Comparison of ENCODE assay signal across 11 mouse cellular contexts in the genomic region with DNA sequence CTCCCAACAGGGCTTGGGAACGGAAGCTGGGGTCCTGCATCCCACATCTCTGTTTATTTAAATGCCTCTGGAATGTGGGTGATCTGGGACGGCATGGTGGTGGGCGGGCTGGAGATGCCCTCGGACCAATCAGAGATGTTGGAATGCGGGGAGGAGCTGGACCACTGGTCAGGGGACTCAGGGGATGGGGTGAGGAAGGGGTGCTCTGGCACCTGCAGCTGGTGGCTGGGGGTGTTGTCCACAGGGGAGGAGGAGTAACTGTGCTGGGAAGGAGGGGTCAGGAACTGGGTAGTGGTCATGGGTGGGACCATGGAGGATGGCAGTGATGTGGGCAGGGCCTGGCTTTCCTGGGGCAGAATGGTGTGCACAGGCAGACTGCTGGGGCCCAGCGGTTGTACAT. TPM values are rescaled to one million over a fixed set of nuclear protein-coding genes. Genes with fewer than 3 reads are reported as not detected.
DNase-seq lines count a peak whose midpoint lies in the region; ATAC-seq and TF ChIP-seq lines count a peak whose summit lies in the region.
"Had no signal": no experiment of that assay in that cellular context is flagged by ENCODE, and none has a peak within 500 bp of the region (broad histone marks: within the 10 kb centered on the region; RNA-seq: fewer than 3 reads in every experiment).

No protein-coding gene starts in this region.

- no peak for DNase-seq in hindbrain, embryonic 14.5 days (ENCODE audit: low spot score)
- peak; percentile 50 for DNase-seq in embryo, embryonic 11 days
- peak; percentile 68 for DNase-seq in kidney, postnatal 0 days (ENCODE audit: low spot score)
- DNase-seq in adrenal gland, adult 2 months, result no peak
- DNase-seq in adrenal gland, adult 8-10 months, result no peak
- DNase-seq: gastrocnemius, postnatal 10 days; left cerebral cortex, postnatal 4 days had no signal

- H3K4me2 ChIP-seq in hindbrain, embryonic 12.5 days (replicated peaks), result no peak overlapping the region
- no peak overlapping the region for H3K4me2 ChIP-seq in hindbrain, embryonic 14.5 days (replicated peaks)
- no peak overlapping the region for H3K4me2 ChIP-seq in kidney, postnatal 0 days (ENCODE audit: low read length)
- no peak overlapping the region for H3K4me2 ChIP-seq in midbrain, embryonic 13.5 days (replicated peaks)

- H3K4me1 ChIP-seq in hindbrain, embryonic 12.5 days, result peaks cover 8% of the 10 kb centered on the region; the same call in 1 of the 2 replicates
- no peaks in the 10 kb centered on the region for H3K4me1 ChIP-seq in hindbrain, embryonic 14.5 days (replicated peaks; ENCODE audit: control insufficient read depth, insufficient read depth, low read length)
- peaks cover 20% of the 10 kb centered on the region for H3K4me1 ChIP-seq in kidney, postnatal 0 days (replicated peaks; ENCODE audit: insufficient read depth, low read length)
- H3K4me1 ChIP-seq in midbrain, embryonic 13.5 days (replicated peaks), result peaks cover 18% of the 10 kb centered on the region

- WGBS in hindbrain, embryonic 12.5 days, result 39% methylated on average over 6 of the region's 6 CpGs
- 46% methylated on average over 6 of the region's 6 CpGs for WGBS in hindbrain, embryonic 14.5 days
- 49% methylated on average over 6 of the region's 6 CpGs for WGBS in kidney, postnatal 0 days
- 37% methylated on average over 6 of the region's 6 CpGs for WGBS in midbrain, embryonic 13.5 days

- ATAC-seq in hindbrain, embryonic 12.5 days (ENCODE audit: low FRiP score), result peak; percentile 22
- ATAC-seq in hindbrain, embryonic 14.5 days (ENCODE audit: low FRiP score), result no peak
- ATAC-seq in kidney, postnatal 0 days (replicated peaks; ENCODE audit: low FRiP score, low read depth), result peak; percentile 31; the same call in 1 of the 2 replicates
- ATAC-seq in midbrain, embryonic 13.5 days, result peak; percentile 18; the same call in 1 of the 2 replicates
- no peak for ATAC-seq in megakaryocyte, adult 5-6 weeks (ENCODE audit: poor library complexity, severe bottlenecking)

- TF ChIP-seq CTCF in kidney, postnatal 0 days (IDR thresholded peaks at IDR 0.05; ENCODE audit: low read depth), result no peak

- no peak overlapping the region for H3K9ac ChIP-seq in hindbrain, embryonic 12.5 days
- no peak overlapping the region for H3K9ac ChIP-seq in hindbrain, embryonic 14.5 days
- H3K9ac ChIP-seq in kidney, postnatal 0 days (ENCODE audit: low read depth, low read length), result no peak overlapping the region
- 0 out of 2 replicates have a peak overlapping the region, but pooled peaks have one; percentile 16 for H3K9ac ChIP-seq in midbrain, embryonic 13.5 days (replicated peaks)

- H3K4me3 ChIP-seq in hindbrain, embryonic 12.5 days, result no peak overlapping the region
- no peak overlapping the region for H3K4me3 ChIP-seq in hindbrain, embryonic 14.5 days (replicated peaks; ENCODE audit: low read length)
- H3K4me3 ChIP-seq in kidney, postnatal 0 days (replicated peaks; ENCODE audit: low read depth, low read length), result no peak overlapping the region
- no peak overlapping the region for H3K4me3 ChIP-seq in midbrain, embryonic 13.5 days (replicated peaks)

- H3K27me3 ChIP-seq in hindbrain, embryonic 12.5 days, result no peaks in the 10 kb centered on the region
- no peaks in the 10 kb centered on the region for H3K27me3 ChIP-seq in hindbrain, embryonic 14.5 days (ENCODE audit: control insufficient read depth, insufficient read depth, low read length)
- no peaks in the 10 kb centered on the region for H3K27me3 ChIP-seq in kidney, postnatal 0 days (ENCODE audit: insufficient read depth, low read length)
- H3K27me3 ChIP-seq in midbrain, embryonic 13.5 days, result no peaks in the 10 kb centered on the region

- H3K9me3 ChIP-seq in hindbrain, embryonic 12.5 days (replicated peaks), result no peaks in the 10 kb centered on the region
- no peaks in the 10 kb centered on the region for H3K9me3 ChIP-seq in hindbrain, embryonic 14.5 days (ENCODE audit: control insufficient read depth, low read length)
- no peaks in the 10 kb centered on the region for H3K9me3 ChIP-seq in kidney, postnatal 0 days (replicated peaks; ENCODE audit: low read length)
- no peaks in the 10 kb centered on the region for H3K9me3 ChIP-seq in midbrain, embryonic 13.5 days

- peaks cover 57% of the 10 kb centered on the region for H3K36me3 ChIP-seq in hindbrain, embryonic 12.5 days
- peaks cover 61% of the 10 kb centered on the region for H3K36me3 ChIP-seq in hindbrain, embryonic 14.5 days (replicated peaks; ENCODE audit: control insufficient read depth, insufficient read depth)
- H3K36me3 ChIP-seq in kidney, postnatal 0 days (ENCODE audit: insufficient read depth, low read length), result peaks cover 50% of the 10 kb centered on the region
- H3K36me3 ChIP-seq in midbrain, embryonic 13.5 days, result peaks cover 59% of the 10 kb centered on the region

- peak overlapping the region; percentile 5; the same call in 1 of the 2 replicates for H3K27ac ChIP-seq in hindbrain, embryonic 12.5 days
- no peak overlapping the region for H3K27ac ChIP-seq in hindbrain, embryonic 14.5 days
- peak overlapping the region; percentile 86; the same call in 1 of the 2 replicates for H3K27ac ChIP-seq in kidney, postnatal 0 days
- peak overlapping the region; percentile 45; the same call in 1 of the 2 replicates for H3K27ac ChIP-seq in midbrain, embryonic 13.5 days

RNA-seq across cellular contexts. Expression of gene Sec16a, which starts 14.5 kb away (rescaled TPM):
- 32.3 and 35.3 TPM in 2 replicates for polyA plus RNA-seq in hindbrain, embryonic 12.5 days (2016; fragmentation: Nextera tagmentation; extraction: Ambion mirVana)
- polyA plus RNA-seq in hindbrain, embryonic 14.5 days (2014; fragmentation: Nextera tagmentation; extraction: Ambion mirVana), result 29.1 and 30.0 TPM in 2 replicates
- 16.4 and 16.6 TPM in 2 replicates for polyA plus RNA-seq in kidney, postnatal 0 days (2015; fragmentation: Nextera tagmentation; extraction: Ambion mirVana)
- polyA plus RNA-seq in midbrain, embryonic 13.5 days (2015; fragmentation: Nextera tagmentation; extraction: Ambion mirVana), result 21.3 and 22.8 TPM in 2 replicates
- total RNA-seq in adrenal gland, adult 2 months (2021), result 10 to 100 TPM; 46.4 to 70.8 TPM
- polyA plus RNA-seq in adrenal gland, adult 2 months (2012; rRNA removed), result 70.1 and 84.9 TPM in 2 replicates
- total RNA-seq in megakaryocyte, adult 5-6 weeks (2015), result 41.6 and 43.9 TPM in 2 replicates
- 31.1 and 34.6 TPM in 2 replicates for total RNA-seq in megakaryocyte, adult 5-6 weeks (2017)
- 10 to 100 TPM; 62.3 to 73.6 (median 67.1) TPM for total RNA-seq in adrenal gland, adult 8-10 months (2022)

RNA-seq across cellular contexts. Expression of gene Inpp5e, which starts 50.5 kb away (rescaled TPM):
- 31.4 and 35.4 TPM in 2 replicates for polyA plus RNA-seq in hindbrain, embryonic 12.5 days (2016; fragmentation: Nextera tagmentation; extraction: Ambion mirVana)
- 22.1 and 23.0 TPM in 2 replicates for polyA plus RNA-seq in hindbrain, embryonic 14.5 days (2014; fragmentation: Nextera tagmentation; extraction: Ambion mirVana)
- 18.6 and 18.9 TPM in 2 replicates for polyA plus RNA-seq in kidney, postnatal 0 days (2015; fragmentation: Nextera tagmentation; extraction: Ambion mirVana)
- polyA plus RNA-seq in midbrain, embryonic 13.5 days (2015; fragmentation: Nextera tagmentation; extraction: Ambion mirVana), result 28.0 and 28.6 TPM in 2 replicates
- 10 to 100 TPM; 17.2 to 18.0 TPM for total RNA-seq in adrenal gland, adult 2 months (2021)
- 35.2 and 36.2 TPM in 2 replicates for polyA plus RNA-seq in adrenal gland, adult 2 months (2012; rRNA removed)
- 13.2 and 17.0 TPM in 2 replicates for total RNA-seq in megakaryocyte, adult 5-6 weeks (2015)
- total RNA-seq in megakaryocyte, adult 5-6 weeks (2017), result 7.8 and 10.4 TPM in 2 replicates
- total RNA-seq in adrenal gland, adult 8-10 months (2022), result 10 to 100 TPM; 20.8 to 35.3 (median 24.1) TPM

RNA-seq across cellular contexts. Expression of gene Notch1, which starts 57.0 kb away (rescaled TPM):
- polyA plus RNA-seq in hindbrain, embryonic 12.5 days (2016; fragmentation: Nextera tagmentation; extraction: Ambion mirVana), result 38.0 and 41.0 TPM in 2 replicates
- polyA plus RNA-seq in hindbrain, embryonic 14.5 days (2014; fragmentation: Nextera tagmentation; extraction: Ambion mirVana), result 23.3 and 25.6 TPM in 2 replicates
- 12.1 and 12.9 TPM in 2 replicates for polyA plus RNA-seq in kidney, postnatal 0 days (2015; fragmentation: Nextera tagmentation; extraction: Ambion mirVana)
- polyA plus RNA-seq in midbrain, embryonic 13.5 days (2015; fragmentation: Nextera tagmentation; extraction: Ambion mirVana), result 21.4 and 27.9 TPM in 2 replicates
- 10 to 100 TPM; 17.6 to 21.1 TPM for total RNA-seq in adrenal gland, adult 2 months (2021)
- 37.1 and 49.2 TPM in 2 replicates for polyA plus RNA-seq in adrenal gland, adult 2 months (2012; rRNA removed)
- 37.6 and 43.0 TPM in 2 replicates for total RNA-seq in megakaryocyte, adult 5-6 weeks (2015)
- 22.3 and 48.3 TPM in 2 replicates for total RNA-seq in megakaryocyte, adult 5-6 weeks (2017)
- total RNA-seq in adrenal gland, adult 8-10 months (2022), result 10 to 100 TPM; 23.7 to 32.6 (median 28.4) TPM
- total RNA-seq: MEL had no signal

Comparison
In these comparisons a context has a peak if more than half of its experiments do, and no peak if none do; other contexts are left out.
1. ATAC-seq: peak in hindbrain, embryonic 12.5 days (single experiment), kidney, postnatal 0 days (single experiment) and midbrain, embryonic 13.5 days (single experiment); none in hindbrain, embryonic 14.5 days (single experiment) and megakaryocyte, adult 5-6 weeks (single experiment).
2. DNase-seq: peak in embryo, embryonic 11 days (single experiment) and kidney, postnatal 0 days (single experiment); none in hindbrain, embryonic 14.5 days (single experiment), adrenal gland, adult 2 months (single experiment) and adrenal gland, adult 8-10 months (single experiment).